Mouse (Mus musculus) hindbrain, embryonic 14.5 days (tissue): ENCODE data around the gene Ttll11. TPM values are rescaled to one million over a fixed set of nuclear protein-coding genes. Genes with fewer than 3 reads are reported as not detected.

ENCODE experiments used
- ATAC-seq: fragments of 200-750 bp; cut with Nextera tagmentation; 2 replicates; pipeline ENCODE4 v1.8.0; 2017; ENCODE audit warnings: moderate number of reproducible peaks, mild to moderate bottlenecking, moderate TSS enrichment, moderate library complexity; ENCODE audit not compliant: low FRiP score
- DNase-seq: peaks from one replicate; pipeline ENCODE4 v3.0.0-alpha.2; 2015; ENCODE audit warnings: low spot score
- H3K27ac ChIP-seq: fragments of 300-500 bp; sonication (generic); 2 replicates; pipeline ENCODE4 v1.5.1; 2014; ENCODE audit warnings: mild to moderate bottlenecking, moderate library complexity
- H3K27me3 ChIP-seq: fragments of 300-500 bp; sonication (generic); 2 replicates; pipeline ENCODE4 v1.6.1; 2014; ENCODE audit warnings: mild to moderate bottlenecking, low read length, mixed read lengths; ENCODE audit not compliant: control insufficient read depth, insufficient read depth
- H3K36me3 ChIP-seq: fragments of 300-500 bp; sonication (generic); replicated peaks from 2 replicates; pipeline ENCODE4 v1.6.1; 2014; ENCODE audit not compliant: control insufficient read depth, insufficient read depth
- H3K4me1 ChIP-seq: fragments of 300-500 bp; sonication (generic); replicated peaks from 2 replicates; pipeline ENCODE4 v1.6.1; 2014; ENCODE audit warnings: antibody characterized with exemption, low read length, mixed read lengths; ENCODE audit not compliant: control insufficient read depth, insufficient read depth
- H3K4me2 ChIP-seq: fragments of 300-500 bp; sonication (generic); replicated peaks from 2 replicates; pipeline ENCODE4 v1.6.1; 2014; ENCODE audit warnings: mild to moderate bottlenecking, moderate library complexity
- H3K4me3 ChIP-seq: fragments of 300-500 bp; sonication (generic); replicated peaks from 2 replicates; pipeline ENCODE4 v1.5.1; 2014; ENCODE audit warnings: mild to moderate bottlenecking, low read length
- H3K9ac ChIP-seq: fragments of 300-500 bp; sonication (generic); 2 replicates; pipeline ENCODE4 v1.6.1; 2014
- H3K9me3 ChIP-seq: fragments of 300-500 bp; sonication (generic); 2 replicates; pipeline ENCODE4 v1.6.1; 2016; ENCODE audit warnings: low read length; ENCODE audit not compliant: control insufficient read depth
- WGBS: fragments of 180-500 bp; shearing (Covaris S2); extraction: QIAGEN DNeasy Blood & Tissue Kit; methylation state at CpG from one replicate; pipeline ENCODE4 v1.1.7; 2014; 5-methylcytosine and 5-hydroxymethylcytosine counted together
- polyA plus RNA-seq: library from polyadenylated mRNA; unstranded; fragments of >200 nt; fragmentation: Nextera tagmentation; extraction: Ambion mirVana; gene quantifications from 2 replicates; pipeline ENCODE4 v1.2.1, GENCODE M21; 2014

Gene Ttll11
- polyA plus RNA-seq, 1 experiment from 2014 or later, result 6.6 TPM

DNA sequence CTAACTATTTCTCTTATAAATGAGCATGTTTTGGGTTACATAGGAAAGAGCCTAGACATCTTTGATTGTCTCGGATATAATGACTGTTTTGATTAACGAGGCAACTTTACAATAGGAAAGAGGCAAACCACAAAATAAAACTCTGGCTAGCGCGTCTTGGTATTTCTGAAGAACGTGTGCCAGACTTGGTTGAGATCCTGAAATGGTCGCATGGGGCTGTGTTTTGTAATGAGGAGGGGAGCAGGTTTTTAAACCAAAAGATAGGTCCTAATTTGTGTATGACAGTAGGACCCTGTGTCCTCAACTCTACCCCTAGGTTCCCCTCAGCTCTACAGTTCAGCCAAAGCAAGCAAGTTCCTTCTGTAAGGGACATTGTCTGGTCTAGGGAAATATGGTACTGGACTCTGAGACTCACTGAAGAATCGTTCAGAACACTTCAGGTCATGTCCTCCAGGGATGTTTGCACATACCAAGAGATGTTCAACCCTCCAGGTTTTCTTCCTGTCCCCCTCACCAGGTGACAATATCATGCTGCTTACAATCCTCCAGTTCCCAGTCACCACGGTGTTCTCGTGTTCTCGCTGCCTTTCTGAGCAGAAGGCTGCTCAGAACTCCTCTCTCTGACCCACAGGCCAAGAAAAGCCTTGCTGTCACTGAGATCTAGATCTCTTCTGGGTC, 147.7 kb downstream of the Ttll11 start:
- 88% methylated on average over 10 of the region's 10 CpGs for WGBS
- ATAC-seq, result no peak

DNA sequence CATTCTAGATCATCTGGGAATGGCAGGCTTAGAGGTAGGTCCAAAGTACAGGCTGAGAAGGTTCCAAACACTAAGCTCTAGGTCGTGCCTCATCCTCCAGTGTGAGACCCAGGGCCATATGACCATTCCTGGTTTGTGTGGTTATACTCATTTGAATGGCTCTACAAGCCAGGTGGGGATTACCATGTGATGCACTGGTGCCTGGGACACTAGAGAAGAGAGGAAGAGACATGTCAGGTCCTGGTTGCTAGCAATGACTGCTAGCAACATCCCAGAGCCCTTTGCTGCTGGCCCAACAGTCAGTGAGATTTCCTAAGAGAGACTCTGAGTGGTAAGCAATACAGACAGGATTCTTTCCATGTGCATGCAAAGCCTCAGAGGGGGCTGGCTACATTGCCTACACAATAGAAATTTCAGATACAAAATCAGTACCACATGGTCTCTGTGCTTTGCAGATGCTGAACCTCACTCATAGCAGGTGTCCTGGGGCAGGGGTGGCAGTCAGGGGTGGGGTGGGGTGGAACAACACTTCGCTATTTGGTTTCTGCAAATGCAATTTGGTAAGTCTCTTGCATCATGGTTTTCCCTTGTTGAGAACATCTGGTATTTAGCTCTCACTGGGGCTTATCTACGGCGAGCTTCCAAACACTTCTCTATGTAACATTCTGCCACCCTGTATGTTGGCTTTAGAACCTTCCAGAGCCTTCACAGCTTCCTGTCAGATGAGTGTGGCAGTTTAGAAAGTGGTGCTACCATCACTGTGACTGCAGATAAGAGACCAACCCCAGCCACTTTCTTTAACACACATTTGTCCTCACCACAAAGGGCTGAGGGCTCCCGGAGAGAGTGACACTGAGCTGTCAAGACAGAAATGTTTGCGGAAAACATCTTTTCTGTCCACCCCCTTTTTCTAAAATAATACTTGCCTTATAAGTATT, 148.5 kb downstream of the Ttll11 start:
- ATAC-seq (no peak), DNase-seq (no peak)
- Histone ChIP-seq H3K4me2 (no peak overlapping the region), H3K9me3 (no peaks in the 10 kb centered on the region), H3K36me3 (no peaks in the 10 kb centered on the region), H3K9ac (no peak overlapping the region), H3K4me1 (no peaks in the 10 kb centered on the region), H3K4me3 (no peak overlapping the region), H3K27ac (no peak overlapping the region), H3K27me3 (no peaks in the 10 kb centered on the region)
- WGBS, result 86% methylated on average over 6 of the region's 6 CpGs

More for the DNA sequence above, 147.7 kb downstream of the Ttll11 start:
- H3K36me3 ChIP-seq, result no peaks in the 10 kb centered on the region
- H3K9ac ChIP-seq, result no peak overlapping the region
- no peak overlapping the region for H3K27ac ChIP-seq
- H3K9me3 ChIP-seq, result no peaks in the 10 kb centered on the region
- DNase-seq, result no peak
- H3K4me2 ChIP-seq, result no peak overlapping the region
- H3K4me3 ChIP-seq, result no peak overlapping the region
- no peaks in the 10 kb centered on the region for H3K4me1 ChIP-seq
- H3K27me3 ChIP-seq, result no peaks in the 10 kb centered on the region

DNA sequence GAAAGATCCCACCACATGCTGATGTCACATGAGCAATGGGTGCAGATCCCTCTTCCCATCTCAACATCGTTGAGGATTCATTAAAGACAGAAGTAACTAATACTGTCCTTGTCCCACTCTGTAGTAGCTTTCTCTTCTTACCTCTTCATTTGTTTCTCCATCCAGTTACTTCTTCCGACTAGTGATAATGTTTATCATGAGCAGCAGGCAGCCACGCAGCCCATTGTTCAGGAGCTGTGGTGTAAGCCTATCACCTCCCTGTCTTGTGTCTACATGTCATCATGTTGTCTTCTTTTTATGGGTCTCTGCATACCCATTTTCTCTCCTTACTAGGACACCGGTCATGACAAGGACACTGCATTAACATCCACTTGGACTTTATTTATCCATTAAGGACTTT, 150.6 kb downstream of the Ttll11 start:
- no peaks in the 10 kb centered on the region for H3K9me3 ChIP-seq
- H3K36me3 ChIP-seq, result no peaks in the 10 kb centered on the region
- no peak overlapping the region for H3K9ac ChIP-seq
- H3K27ac ChIP-seq, result no peak overlapping the region
- WGBS, result 94% methylated on average over 4 of the region's 4 CpGs
- no peak overlapping the region for H3K4me2 ChIP-seq
- H3K4me3 ChIP-seq, result no peak overlapping the region
- ATAC-seq, result no peak
- H3K27me3 ChIP-seq, result no peaks in the 10 kb centered on the region
- no peak for DNase-seq
- H3K4me1 ChIP-seq, result no peaks in the 10 kb centered on the region

DNA sequence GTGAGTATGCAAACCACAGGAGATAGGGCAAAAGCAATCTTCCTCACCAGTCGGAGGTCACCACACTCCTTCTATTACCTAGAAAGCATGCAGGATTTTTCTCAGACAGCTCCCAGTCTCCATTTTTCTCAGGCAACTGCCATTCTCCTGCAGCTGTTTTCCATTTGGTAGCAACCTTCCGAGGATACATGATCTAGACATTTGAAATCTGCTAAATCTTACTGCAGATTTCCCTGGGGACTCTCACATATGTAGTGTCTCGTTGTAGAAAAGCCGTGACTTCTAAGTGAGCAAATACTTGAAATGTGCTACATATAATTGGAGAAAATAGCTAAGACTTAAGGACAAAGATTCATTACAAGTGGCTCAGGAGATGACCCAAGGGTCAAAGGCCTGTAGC, 151.8 kb downstream of the Ttll11 start:
- Histone ChIP-seq H3K27me3 (no peaks in the 10 kb centered on the region), H3K9me3 (no peaks in the 10 kb centered on the region), H3K9ac (no peak overlapping the region), H3K27ac (no peak overlapping the region), H3K36me3 (no peaks in the 10 kb centered on the region), H3K4me2 (no peak overlapping the region), H3K4me1 (no peaks in the 10 kb centered on the region), H3K4me3 (no peak overlapping the region)
- DNase-seq (no peak), ATAC-seq (no peak)
- WGBS, result 72% methylated on average over 4 of the region's 4 CpGs

DNA sequence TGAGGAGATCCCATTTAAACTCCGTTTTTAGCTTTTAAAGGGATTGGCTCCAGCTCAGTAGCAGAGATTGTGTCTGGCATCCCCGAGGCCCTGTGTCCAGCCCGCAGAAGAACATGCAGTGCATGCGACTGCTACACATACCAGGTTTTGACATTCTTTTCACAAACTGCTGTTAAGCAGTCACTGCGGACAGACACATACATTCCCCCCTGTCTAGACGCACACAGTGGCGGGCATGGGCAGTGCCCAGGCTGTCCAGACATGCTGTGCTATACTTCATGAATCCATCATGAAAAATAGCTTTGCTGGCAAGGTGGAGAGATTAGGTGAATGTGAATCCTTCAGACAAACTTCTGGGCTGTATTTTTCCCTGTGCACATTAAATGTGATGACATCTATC, 154.6 kb downstream of the Ttll11 start:
- Histone ChIP-seq H3K9ac (no peak overlapping the region), H3K9me3 (no peaks in the 10 kb centered on the region), H3K4me3 (no peak overlapping the region), H3K27ac (no peak overlapping the region), H3K27me3 (no peaks in the 10 kb centered on the region), H3K4me2 (no peak overlapping the region), H3K36me3 (no peaks in the 10 kb centered on the region), H3K4me1 (no peaks in the 10 kb centered on the region)
- 76% methylated on average over 7 of the region's 7 CpGs for WGBS
- ATAC-seq, result no peak
- DNase-seq, result no peak

DNA sequence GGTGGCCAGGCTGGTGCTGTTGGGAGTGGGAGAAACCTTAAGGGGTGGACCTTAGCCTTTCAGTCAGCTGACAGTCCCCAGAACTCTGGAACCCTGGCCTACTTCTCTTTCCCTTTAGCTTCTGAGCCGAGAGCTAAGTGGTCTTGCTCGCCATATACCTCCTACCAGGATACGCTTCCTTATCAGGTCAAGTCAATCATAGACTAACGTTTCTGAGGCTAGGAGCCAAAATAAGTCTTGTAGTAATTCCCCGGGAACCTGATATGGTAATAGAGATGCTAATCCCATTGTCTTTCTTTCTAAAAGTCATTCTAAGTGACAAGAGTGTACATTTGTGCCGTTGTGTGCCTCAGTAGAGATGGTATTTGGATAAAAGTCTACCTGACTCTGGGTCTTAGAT, 156.1 kb downstream of the Ttll11 start:
- ATAC-seq, result no peak
- Histone ChIP-seq H3K36me3 (no peaks in the 10 kb centered on the region), H3K27me3 (no peaks in the 10 kb centered on the region), H3K9ac (no peak overlapping the region), H3K27ac (no peak overlapping the region), H3K4me3 (no peak overlapping the region), H3K4me1 (no peaks in the 10 kb centered on the region), H3K4me2 (no peak overlapping the region), H3K9me3 (no peaks in the 10 kb centered on the region)
- DNase-seq, result no peak
- WGBS, result 80% methylated on average over 6 of the region's 6 CpGs

DNA sequence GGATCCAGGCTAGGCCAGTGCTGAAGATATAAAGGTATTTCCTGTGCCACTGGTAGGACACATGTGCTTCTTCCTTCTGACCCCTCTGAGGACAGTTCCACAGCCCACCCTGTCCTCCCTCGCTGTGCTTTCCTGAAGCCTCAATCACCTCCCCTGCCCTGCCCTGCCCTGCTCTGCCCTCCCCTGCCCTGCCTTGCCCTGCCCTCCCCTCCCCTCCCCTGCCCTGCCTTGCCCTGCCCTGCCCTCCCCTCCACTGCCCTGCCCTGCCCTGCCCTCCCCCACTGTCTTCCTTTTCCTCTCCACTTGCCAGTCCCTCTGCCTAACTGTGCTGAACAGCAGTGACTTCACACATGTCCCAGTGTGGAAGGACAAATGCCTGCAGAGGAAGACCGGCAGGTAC, 160.8 kb downstream of the Ttll11 start:
- no peak for DNase-seq

DNA sequence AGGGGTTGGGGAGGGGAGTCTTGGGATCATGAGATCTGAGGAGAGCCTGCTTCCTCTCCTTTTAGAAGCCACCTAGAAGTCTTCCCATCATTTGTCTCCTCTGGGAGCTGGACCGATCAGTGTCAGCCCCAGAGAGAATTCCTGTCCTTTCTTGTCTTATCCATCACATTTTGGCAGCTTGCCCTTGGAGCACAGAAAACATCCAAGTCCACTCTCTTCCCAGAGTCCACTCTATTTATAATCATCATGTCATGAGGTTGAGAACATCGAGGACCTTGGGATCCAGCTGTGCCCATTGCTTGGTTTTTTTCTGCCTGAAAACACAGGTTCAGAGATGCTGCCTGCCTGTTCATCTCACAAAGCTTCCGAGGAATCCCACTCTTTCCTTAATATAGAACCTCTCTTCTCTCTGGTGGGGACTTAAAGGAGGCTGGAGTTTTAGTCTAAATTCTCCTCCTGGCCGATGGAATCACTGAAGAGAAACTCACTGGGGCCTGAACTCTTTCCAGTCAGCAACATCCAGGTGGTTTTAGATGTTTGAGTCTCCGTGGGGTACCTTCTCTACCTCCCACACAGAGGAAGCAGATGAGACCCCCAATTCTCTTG, 163.6 kb downstream of the Ttll11 start:
- DNase-seq, result no peak
- Histone ChIP-seq H3K36me3 (no peaks in the 10 kb centered on the region), H3K4me2 (no peak overlapping the region), H3K4me1 (peaks cover 4% of the 10 kb centered on the region), H3K27ac (no peak overlapping the region), H3K27me3 (no peaks in the 10 kb centered on the region), H3K9me3 (no peaks in the 10 kb centered on the region), H3K4me3 (no peak overlapping the region), H3K9ac (no peak overlapping the region)
- 66% methylated on average over 5 of the region's 5 CpGs for WGBS
- no peak for ATAC-seq

More for the DNA sequence above, 160.8 kb downstream of the Ttll11 start:
- no peak for ATAC-seq
- no peaks in the 10 kb centered on the region for H3K27me3 ChIP-seq
- no peaks in the 10 kb centered on the region for H3K9me3 ChIP-seq
- H3K36me3 ChIP-seq, result no peaks in the 10 kb centered on the region
- WGBS, result 62% methylated on average over 2 of the region's 2 CpGs
- H3K4me3 ChIP-seq, result no peak overlapping the region
- no peak overlapping the region for H3K27ac ChIP-seq
- H3K9ac ChIP-seq, result no peak overlapping the region
- H3K4me2 ChIP-seq, result no peak overlapping the region
- H3K4me1 ChIP-seq, result no peaks in the 10 kb centered on the region

DNA sequence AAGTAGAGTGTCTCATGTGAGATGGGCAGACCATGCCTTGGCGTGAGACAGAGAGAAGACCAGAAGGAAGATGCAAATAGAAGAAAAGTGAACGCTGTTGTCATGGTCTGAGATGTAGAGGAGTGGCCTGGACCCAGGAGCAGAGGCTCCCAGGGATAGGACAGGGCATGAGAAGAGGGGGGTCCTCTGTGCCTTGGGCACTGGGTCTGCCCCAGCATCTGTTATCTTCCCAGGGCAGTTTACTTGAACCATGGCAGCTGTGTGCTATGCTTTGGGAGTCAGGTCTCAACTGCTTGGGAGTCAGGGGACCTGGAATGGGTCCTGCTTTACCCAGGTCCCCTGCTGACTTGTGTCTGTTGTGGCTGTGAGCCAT, 167.2 kb downstream of the Ttll11 start:
- Histone ChIP-seq H3K9ac (no peak overlapping the region), H3K27ac (no peak overlapping the region), H3K4me1 (peaks cover 4% of the 10 kb centered on the region), H3K27me3 (no peaks in the 10 kb centered on the region), H3K36me3 (no peaks in the 10 kb centered on the region), H3K9me3 (no peaks in the 10 kb centered on the region), H3K4me3 (no peak overlapping the region), H3K4me2 (no peak overlapping the region)
- DNase-seq (no peak), ATAC-seq (no peak)
- WGBS, result 75% methylated on average over 2 of the region's 2 CpGs
